Mouse (Mus musculus): ENCODE measurements around the gene Pih1d2.

Pih1d2 gene

DNA sequence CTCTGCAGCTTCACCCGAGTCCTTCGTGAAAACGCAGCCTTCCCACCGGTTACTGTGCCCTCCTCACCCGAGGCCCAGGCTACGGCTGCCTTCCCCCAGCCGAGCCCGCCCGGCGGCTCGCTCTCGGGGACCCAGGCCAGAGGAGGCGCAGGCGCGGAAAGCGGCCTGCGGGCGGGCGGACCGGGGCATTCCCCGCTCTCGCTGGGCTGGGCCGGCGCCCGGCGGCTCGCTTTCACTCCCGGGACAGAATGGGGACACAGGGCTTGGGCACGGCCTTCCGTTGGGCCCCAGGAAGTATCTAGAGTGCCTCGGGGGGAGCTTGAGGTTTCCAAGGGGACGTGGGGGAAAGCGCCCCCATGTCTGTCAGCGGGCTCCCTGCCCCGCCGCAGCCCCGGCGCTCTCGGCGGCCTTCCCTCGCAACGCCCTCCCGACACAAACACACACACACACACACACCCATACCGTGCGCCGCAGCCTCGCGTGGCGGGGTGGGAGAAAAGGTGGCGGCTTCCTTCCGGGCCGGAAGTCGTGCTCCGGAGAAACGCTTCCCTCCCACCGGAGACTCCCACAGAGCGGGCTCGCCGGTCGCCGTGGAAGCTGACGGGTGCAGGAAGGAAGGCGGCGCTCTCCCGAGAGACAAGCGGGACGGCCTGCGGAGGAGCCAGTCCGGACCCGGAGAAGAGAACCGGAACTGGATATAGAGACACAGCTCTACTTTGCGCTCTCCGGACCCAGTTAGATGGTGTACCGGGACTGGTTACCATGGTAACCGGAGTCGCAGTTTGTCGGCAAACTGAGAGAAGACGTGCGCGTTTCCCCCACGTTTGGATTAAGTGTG, at the start of gene Pih1d2, which contains the start of gene Nkapd1:
Gene Pih1d2 (plus strand): TSS at position 556 of the 838 bp plus-strand sequence.
Gene Nkapd1 (minus strand): TSS at position 699 of the 838 bp plus-strand sequence.
- peak; percentile 97 for DNase-seq (ENCODE audit: low read depth)

DNA sequence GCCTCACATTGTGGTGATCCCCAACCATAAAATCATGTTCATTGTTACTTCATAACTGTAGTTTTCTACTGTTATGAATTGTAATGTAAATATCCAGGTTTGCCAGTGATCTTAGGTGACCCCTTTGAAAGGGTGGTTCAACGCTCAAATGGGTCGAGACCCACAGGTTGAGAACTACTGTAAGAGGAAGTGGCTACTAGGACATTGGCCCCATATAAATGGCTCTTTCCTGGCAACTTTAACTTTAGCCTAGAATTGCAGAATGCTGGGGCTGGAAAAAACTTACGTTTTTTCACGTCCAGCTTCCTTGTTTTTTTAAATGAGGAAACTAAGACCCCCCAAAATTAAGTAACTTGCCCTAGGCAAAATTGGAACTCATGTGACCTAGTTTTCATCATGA, 49.7 kb upstream of the Pih1d2 start:
- DNase-seq (ENCODE audit: low read depth) = no peak

DNA sequence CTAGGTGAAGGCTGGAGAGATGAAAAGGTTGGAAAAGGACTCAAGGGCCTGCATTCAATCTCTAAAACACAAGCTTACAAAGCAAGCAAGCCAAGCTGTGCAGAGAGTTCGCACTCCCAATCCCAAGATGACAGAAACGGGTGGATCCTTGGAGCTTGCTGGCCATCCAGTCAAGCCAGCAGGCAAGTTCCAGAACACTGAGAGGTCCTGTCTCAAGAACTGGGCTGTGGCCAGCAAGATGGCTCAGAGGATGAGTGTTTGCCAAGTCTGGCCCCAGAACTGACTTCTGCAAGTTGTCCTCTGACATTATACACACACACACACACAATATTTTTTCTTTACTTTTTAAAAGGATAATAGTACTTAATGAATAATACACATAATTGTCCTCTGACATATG, 49.2 kb upstream of the Pih1d2 start:
- DNase-seq (ENCODE audit: low read depth) = no peak

DNA sequence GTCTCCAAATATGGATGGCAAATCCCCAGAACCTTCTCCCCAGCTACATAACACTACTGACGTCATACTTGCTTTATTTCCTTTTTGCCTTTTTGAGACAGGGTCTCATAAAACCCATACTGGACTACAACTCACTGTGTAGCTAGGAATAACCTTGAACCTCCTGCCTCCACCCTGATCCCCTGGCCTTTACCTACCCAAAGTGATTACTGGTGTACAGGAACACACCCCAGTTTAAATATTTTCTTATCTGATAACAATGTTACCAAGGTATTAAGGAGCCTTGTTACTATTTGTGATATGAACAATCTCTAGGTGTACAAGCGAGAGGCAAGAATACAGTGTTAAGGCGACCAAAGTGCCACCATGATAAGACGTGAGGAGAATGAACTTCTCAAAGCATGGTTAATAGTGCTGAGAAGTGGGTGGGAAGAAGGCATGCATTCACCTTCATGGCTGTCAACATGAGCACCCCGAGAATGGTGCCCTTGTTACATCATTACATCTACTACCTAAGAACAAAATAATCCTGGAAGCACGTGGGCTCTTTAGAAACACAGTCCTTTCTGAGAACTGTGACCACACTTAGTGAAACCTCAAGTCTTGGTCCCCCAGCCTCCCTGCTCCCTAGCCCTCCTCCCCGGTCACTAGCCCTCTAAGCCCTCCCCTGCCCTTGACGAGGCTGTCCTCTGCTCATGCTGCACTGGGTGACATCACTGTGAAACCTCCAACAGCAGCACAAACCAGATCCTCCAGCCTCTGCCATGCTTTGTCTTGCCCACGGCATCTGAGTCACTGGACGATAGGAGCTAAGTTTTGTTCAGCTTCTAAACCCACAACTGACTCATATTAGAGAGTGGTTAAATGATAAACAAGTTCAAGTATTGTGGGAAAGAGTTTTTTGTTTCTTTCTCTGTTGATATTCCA, 47.3 kb upstream of the Pih1d2 start:
- no peak for DNase-seq (ENCODE audit: low read depth)

DNA sequence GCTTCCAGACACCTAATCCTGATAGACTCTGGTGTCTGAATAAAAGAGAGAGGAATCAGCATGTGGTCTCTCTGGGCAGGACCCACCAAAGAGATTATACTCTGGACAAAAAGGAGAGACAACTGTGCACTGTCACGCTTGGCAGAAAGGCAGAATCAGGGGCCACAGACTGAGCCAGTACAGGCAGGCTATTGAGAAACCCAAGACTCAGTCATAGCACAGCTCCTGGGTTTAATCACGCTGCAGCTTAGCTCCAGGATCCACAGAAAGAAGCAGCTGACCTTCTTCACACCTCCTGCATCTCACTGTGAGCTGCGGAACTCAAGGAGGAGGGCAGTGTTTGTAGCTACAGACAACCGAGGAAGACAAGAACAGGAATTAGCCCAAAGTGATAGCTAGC, 36.8 kb upstream of the Pih1d2 start:
- DNase-seq (ENCODE audit: low read depth) = no peak

DNA sequence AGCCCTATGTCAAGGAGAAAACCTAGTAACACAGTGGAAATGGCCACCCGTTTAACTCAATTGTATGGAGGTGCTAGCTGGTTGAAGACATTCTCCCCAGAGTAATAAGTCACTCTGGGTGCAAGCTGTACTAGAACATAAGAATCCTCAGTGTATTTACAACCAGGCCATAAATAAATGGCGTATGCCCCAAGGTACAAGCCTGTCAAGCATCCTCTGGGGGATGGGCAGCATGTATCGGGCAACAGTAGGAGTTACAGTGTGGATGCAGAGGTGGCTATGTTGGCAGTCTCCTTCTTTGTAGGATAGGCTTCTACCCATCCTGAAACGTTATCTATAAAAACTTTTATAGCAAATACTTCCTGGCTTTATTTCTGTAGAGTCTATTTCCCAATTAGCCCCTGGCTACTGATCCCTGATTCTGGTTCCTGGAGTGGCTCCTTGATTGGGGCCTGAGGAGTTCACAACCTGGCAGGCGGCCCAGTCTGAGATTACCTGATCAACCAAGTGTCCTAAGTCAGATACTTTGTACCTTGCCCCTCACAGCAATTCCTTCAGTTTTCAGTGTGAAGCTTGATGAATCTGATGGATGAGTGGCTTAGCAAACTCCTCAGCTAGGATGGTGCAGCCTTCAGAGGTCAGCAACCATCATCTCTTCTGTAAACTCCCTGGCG, 31.8 kb upstream of the Pih1d2 start:
- DNase-seq (ENCODE audit: low read depth) = no peak

DNA sequence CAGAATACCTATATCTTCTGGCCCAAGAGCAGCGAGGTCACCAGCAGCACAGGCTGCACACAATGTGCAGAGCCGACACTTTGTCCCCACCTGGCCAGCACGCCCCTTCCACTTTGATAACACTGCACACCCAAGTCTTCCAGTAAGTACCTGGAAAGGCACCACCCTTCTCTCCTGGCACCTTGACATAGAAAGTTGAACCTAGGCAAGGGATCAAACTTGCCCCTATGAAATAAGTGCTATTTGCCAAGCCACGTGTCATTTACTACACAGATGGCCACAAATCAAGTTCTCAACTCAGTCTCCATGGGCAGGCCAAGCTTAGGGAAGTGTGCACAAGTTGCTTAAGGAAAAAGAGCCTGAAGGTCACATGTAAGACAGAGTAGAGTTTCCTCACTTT, 30.2 kb upstream of the Pih1d2 start:
- DNase-seq (ENCODE audit: low read depth) = no peak

DNA sequence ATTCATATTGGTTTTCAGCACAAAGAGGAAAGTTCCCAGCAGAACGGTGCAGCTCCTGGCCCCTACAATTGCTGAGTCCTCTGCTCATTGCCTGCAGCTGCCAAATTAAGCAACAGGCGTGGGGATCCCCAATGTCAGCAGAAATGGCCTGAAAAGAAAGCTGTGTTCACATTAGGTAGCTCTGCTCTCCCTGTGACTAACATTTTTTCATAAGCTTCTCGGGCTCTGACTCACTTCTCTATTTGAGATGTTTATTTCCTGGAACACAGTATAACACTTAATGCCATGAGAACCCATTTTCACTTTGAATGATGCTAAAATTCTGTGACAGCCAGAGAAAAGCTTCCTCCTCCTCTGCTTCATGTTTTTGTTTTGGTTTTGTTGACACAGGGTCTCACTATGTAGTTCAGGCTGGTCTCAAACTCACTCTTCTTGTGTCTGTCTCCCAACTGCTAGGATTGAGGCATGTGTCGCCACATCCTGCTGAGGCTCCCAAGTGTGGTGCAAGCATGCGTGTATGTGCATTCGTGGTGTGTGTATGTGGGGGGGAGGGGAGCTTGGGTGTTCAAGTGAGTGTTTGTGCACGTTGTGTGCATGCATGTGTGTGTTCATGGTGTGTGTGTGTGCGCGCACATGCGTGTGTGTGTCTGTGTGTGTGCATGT, 26.1 kb upstream of the Pih1d2 start:
- DNase-seq (ENCODE audit: low read depth) = no peak

DNA sequence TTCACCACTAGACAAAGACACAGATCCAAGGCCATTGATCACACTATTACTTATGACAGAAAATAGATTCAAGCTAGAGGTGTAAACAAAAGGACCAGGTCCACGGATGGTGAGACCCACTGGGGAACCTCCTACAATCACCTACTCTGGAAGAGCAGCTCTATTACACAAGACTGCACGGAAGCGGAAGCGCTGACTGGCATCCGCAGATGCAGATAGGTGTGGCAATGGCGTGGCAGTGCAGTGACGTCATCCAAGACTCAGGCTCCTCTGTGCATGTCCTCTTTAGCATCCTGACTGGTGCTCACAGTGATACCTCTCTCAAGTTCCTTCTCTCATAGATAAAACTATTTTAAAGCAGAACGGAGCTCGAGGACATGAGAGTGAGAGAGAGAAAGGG, 24.2 kb upstream of the Pih1d2 start:
- no peak for DNase-seq (ENCODE audit: low read depth)

DNA sequence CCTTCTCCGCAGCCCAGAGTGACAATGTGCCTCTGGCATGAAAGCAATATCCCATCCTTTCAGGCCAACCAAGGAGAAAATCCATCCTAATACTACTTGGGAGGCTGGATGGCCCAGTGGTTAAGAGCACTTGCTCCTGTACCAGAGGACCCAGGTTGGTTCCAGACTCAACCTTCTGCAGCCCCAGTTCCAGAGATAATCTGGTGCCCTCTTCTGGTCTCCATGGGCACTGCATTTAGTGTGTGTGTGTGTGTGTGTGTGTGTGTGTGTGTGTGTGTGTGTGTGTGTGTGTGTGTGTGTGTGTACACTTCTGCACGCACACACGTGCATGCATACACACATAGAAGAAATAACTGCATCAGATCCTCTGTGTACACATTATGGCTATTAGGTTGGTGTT, 23.6 kb upstream of the Pih1d2 start:
- peak; percentile 72 for DNase-seq (ENCODE audit: low read depth)

DNA sequence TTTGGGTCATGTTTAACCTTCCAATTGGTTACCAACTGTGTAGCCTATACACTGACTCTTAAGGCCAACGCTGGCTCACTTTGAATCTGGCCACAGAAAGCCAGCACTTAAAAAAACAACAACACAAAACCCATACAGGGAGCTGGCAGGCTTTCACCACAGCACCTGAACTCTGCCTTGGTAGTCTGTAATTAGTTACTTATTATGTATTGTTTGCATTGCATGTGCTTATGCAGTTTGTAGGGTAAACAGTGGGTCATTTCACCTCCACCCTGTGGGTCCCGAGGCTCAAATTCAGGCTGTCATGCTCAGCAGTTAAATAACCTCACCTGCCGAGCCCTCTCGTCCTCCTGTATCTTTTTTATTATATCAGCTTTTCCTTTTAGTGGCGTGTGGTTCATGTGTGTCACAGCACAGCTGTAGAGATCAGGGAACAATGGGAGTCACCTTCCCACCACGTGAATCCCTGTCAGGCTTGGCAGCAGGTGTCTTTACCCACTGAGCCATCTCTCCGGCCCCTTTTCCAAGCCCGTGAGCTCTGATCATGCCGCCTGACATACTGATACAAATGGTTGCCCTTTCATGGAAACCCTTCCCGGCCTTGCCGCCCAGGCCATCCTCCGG, 22.2 kb upstream of the Pih1d2 start:
- DNase-seq (ENCODE audit: low read depth) = no peak

DNA sequence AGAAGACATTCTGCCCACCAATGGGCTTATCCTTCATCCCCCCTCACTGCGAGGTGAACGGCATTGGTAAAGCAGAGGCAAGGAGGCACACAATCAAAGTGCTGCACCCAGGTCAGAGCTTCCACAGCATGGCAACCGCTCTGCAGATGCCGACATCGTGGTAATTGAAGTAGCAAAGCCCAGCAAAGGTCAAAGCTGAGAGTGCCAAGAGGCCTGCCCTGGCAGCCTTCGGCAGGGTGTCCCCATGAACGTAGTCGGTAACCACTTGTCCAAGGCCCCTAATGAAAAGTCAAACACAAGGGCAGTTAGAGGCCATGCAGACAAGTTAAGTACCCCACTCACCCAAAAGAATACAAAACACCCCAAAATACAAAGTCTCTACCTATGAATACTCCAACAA, 20.1 kb upstream of the Pih1d2 start:
- no peak for DNase-seq (ENCODE audit: low read depth)

DNA sequence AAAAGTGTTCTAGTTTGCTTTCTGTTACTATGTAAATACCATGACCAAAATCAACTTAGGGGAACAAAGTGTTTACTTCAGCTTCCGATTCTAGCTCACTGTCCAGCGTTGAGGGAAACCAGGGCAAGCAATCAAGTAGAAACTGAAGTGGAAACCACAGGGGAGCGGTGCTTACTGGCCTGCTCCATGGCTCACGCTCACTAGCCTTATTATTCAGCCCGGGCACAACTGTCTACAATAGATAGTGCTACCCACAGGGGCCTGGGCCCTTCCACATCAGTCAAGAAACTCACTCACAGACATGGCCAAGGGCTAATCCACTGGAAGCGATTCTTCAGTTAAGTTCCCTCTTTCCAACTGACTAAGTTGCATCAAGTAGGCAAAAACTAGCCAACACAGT, 15.6 kb upstream of the Pih1d2 start:
- DNase-seq (ENCODE audit: low read depth) = no peak

DNA sequence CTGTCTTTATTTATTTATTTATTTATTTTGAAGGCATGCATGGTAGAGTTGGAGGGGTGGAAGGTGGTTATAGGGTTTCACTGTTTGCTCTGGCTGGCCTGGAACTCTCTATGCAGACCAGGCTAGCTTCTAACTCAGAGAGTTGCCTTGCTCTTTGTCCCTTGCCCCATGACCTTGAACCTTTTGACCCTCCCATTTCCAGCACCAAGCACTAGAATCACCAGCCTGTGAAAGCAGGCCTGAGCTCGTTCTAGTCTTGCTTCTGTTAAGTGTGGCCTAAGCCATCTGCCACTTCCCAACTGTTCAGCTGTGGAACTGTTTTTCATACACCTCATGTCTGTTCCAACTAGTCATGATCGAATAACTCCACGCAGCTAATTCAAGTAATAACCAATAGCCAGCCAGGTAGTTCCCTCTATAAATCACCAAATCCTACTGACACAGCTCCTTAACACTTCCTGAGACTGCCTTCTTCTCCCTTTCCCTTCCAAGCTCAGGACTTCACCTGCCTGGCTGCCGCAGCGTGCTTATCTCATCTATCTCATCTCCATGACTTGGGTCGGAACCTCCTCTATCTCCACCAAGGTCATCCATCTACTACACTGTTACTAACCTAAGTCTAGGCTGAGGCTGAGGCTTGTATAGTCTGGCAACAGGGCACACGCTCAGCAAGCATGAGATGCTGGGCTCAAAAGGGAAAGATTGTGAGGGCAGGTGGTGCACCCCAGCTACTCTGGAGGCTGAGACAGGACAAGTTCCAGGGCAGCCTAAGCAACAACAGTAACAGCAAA, 14.9 kb upstream of the Pih1d2 start:
- DNase-seq (ENCODE audit: low read depth) = no peak

DNA sequence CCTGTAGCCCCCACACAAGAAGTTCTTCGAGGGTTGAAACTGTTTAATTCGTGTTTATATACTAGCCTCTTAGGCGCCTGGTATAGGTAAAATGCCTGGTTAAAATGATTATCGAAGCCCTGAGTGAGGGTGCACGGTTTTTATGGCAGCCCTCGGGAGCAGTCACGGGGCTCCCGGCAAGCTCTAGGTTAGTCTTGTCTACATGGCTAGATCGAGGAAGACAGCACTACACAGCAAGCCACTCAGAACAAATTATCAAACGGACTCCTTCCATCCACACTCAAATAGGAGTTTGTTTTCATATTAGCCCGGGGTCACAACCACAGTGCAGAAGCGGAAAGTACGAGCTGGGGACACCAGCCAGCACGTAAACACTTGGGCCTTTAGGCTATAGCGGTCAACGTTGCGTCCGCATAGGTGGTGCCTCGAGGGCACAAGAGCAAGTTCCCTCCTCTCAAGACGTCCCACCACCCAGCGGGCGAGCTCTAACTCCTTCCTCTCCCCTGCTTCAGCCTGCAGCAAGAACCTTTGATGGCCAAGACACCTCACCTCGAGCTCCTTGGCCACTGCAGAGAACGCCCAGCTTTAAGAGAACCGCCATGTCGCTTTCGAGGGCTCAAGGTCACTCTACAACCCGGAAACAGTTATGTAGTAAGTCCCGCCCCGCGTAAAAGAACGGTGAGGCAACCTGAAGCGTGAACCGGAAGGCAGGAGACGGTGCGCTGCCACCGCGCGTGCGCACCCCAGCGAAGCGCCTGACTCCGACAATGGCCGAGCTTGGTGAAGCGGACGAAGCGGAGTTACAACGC, 13.7 kb upstream of the Pih1d2 start, which contains the start of the genes Sdhd and Timm8b:
Gene Sdhd (minus strand): TSS at position 624 of the 809 bp plus-strand sequence.
Gene Timm8b (plus strand): TSS at position 722 of the 809 bp plus-strand sequence.
- peak; percentile 96 for DNase-seq (ENCODE audit: low read depth)

DNA sequence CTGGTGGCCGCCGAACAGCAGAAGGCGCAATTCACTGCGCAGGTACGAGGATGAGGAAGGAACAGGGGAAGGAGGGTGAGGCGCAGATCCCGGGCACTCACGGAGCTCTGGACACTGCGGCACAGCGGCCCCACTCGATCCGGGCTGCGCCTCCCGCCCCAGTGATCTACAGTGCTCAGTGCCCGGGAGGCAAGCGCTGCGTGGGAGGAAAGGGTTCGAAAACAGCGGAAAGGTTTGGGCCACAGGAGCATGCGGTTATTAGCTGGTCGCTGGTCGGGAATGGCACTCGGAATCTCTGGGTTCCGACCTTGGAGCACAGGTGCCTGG, 13.2 kb upstream of the Pih1d2 start:
- DNase-seq (ENCODE audit: low read depth) = no peak

DNA sequence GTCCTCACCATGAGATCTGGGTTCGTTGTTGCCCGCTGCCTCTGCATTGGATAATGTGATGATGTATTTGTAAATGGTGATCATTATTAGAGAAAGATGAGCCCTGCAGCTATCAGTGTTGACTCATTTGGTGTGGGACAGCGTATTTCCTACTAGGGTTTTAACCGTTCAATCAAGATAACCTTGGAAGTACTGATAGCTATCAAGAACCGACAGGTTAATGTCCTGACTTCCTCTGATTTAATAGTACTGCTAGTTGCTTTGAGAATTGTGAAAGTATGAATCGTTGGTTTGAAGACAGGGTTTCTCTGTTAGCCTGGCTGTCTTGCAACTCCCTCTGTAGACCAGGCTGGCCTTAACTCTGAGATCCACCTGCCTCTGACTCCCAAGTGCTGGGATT, 12.8 kb upstream of the Pih1d2 start:
- no peak for DNase-seq (ENCODE audit: low read depth)

DNA sequence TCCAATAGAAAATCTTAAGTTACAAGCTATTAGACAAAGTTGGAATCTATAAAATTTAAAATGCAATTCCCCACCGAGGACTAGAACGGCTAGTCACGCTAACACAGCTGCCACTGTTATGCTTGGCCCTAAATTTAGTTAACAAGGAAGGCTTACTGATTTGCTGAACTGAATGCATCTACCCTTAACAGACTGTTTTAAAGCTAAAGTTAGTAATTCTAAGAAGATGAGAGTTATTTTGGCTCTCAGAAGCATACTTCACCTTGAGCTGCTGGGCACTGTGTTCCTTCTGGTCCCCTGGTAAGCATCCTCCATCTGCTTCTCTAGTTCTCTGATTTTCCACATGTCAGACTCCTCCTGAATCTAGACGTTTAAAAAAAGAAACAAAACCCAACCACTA, 5.0 kb upstream of the Pih1d2 start:
- no peak for DNase-seq (ENCODE audit: low read depth)

DNA sequence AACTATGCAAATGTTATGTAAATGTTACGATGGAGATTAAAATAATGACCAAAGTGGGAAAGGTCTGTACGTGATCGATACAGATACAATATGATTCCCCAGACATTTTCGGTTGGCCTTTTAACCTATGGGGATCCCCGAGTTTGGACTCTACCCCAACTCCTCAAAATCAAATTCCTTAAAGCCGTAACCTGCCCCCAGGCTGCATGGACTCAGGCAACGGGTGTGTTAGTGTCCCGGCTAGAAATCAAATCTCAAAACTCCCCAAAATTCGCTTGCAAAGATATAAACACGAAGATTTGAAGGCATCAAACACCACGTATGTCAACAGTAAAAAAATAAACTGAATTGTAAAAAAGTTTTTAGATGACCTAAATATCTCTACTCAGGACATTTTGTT, 960 bp upstream of the Pih1d2 start:
- DNase-seq (ENCODE audit: low read depth) = no peak
